ENCODE assay signal across 12 mouse cellular contexts in genomic region chr13:105443339-105443738, GRCm38 (mm10). TPM values are rescaled to one million over a fixed set of nuclear protein-coding genes. Genes with fewer than 3 reads are reported as not detected.
DNase-seq lines count a peak whose midpoint lies in the region; ATAC-seq and TF ChIP-seq lines count a peak whose summit lies in the region.
"Had no signal": no experiment of that assay in that cellular context is flagged by ENCODE, and none has a peak within 500 bp of the region (broad histone marks: within the 10 kb centered on the region; RNA-seq: fewer than 3 reads in every experiment).

TSS of gene Htr1a (plus strand) at chr13:105443639.

- H3K4me2 ChIP-seq in hindbrain, embryonic 11.5 days (replicated peaks; ENCODE audit: low read depth, low read length) = peak within 1 kb of the TSS; percentile 36
- peak within 1 kb of the TSS; percentile 41 for H3K4me2 ChIP-seq in midbrain, embryonic 11.5 days
- H3K4me2 ChIP-seq: intestine, embryonic 15.5 days; liver, embryonic 11.5 days had no signal

- H3K9ac ChIP-seq in hindbrain, embryonic 11.5 days (ENCODE audit: low read depth, low read length) = no peak within 1 kb of the TSS
- H3K9ac ChIP-seq in midbrain, embryonic 11.5 days (ENCODE audit: low read length) = no peak within 1 kb of the TSS
- H3K9ac ChIP-seq: intestine, embryonic 15.5 days had no signal

- no peak for TF ChIP-seq CTCF in cortical plate, adult 2 months (IDR thresholded peaks at IDR 0.05; ENCODE audit: extremely low read depth, insufficient read depth, low read length)

- no peaks in the 10 kb centered on the region for H3K36me3 ChIP-seq in hindbrain, embryonic 11.5 days (ENCODE audit: control insufficient read depth, insufficient read depth, low read length)
- no peaks in the 10 kb centered on the region for H3K36me3 ChIP-seq in midbrain, embryonic 11.5 days (ENCODE audit: control insufficient read depth, insufficient read depth, low read length)
- H3K36me3 ChIP-seq: intestine, embryonic 15.5 days had no signal

- no peak for TF ChIP-seq POLR2A in cortical plate, adult 2 months (IDR thresholded peaks at IDR 0.05; ENCODE audit: extremely low read depth, insufficient read depth, low read length)

- peak within 1 kb of the TSS; percentile 75 for H3K4me3 ChIP-seq in cortical plate, adult 2 months (ENCODE audit: insufficient read depth, low read length)
- peak within 1 kb of the TSS; percentile 29 for H3K4me3 ChIP-seq in hindbrain, embryonic 11.5 days (ENCODE audit: low read depth, low read length)
- H3K4me3 ChIP-seq in midbrain, embryonic 11.5 days (ENCODE audit: low read depth, low read length) = peak within 1 kb of the TSS; percentile 22
- H3K4me3 ChIP-seq: intestine, embryonic 15.5 days had no signal

- H3K27me3 ChIP-seq in hindbrain, embryonic 11.5 days (ENCODE audit: control insufficient read depth, insufficient read depth, low read length) = peaks cover 37% of the 10 kb centered on the region
- H3K27me3 ChIP-seq in midbrain, embryonic 11.5 days (ENCODE audit: control insufficient read depth, insufficient read depth, low read length) = peaks cover 38% of the 10 kb centered on the region

- no peaks in the 10 kb centered on the region for H3K9me3 ChIP-seq in hindbrain, embryonic 11.5 days (ENCODE audit: control insufficient read depth, low read length)
- no peaks in the 10 kb centered on the region for H3K9me3 ChIP-seq in midbrain, embryonic 11.5 days (ENCODE audit: control insufficient read depth, low read length)
- H3K9me3 ChIP-seq: intestine, embryonic 15.5 days had no signal

- 5% methylated on average over 8 of the region's 8 CpGs for WGBS in hindbrain, embryonic 11.5 days
- 6% methylated on average over 8 of the region's 8 CpGs for WGBS in midbrain, embryonic 11.5 days

- ATAC-seq in hindbrain, embryonic 11.5 days (ENCODE audit: low FRiP score) = no peak
- ATAC-seq in midbrain, embryonic 11.5 days (ENCODE audit: low FRiP score) = no peak
- ATAC-seq: intestine, embryonic 15.5 days; Patski had no signal

- peak; percentile 6 to 13 for DNase-seq in cerebellum, postnatal 10 days
- no peak for DNase-seq in cerebellum, postnatal 25 days
- no peak for DNase-seq in hindbrain, embryonic 11.5 days (ENCODE audit: low spot score)
- no peak for DNase-seq in midbrain, embryonic 11.5 days (ENCODE audit: low spot score, missing footprints)
- no peak for DNase-seq in thymus, postnatal 0 days (ENCODE audit: low spot score)
- DNase-seq in embryo, embryonic 10 days (ENCODE audit: low spot score) = no peak
- DNase-seq in kidney, adult 11 months = no peak
- DNase-seq: heart, adult 11 months had no signal

- no peak within 1 kb of the TSS for H3K27ac ChIP-seq in cortical plate, adult 2 months (ENCODE audit: insufficient read depth, low read length)
- no peak within 1 kb of the TSS for H3K27ac ChIP-seq in hindbrain, embryonic 11.5 days (ENCODE audit: low read depth, low read length)
- H3K27ac ChIP-seq in midbrain, embryonic 11.5 days (ENCODE audit: low read depth, low read length) = no peak within 1 kb of the TSS
- H3K27ac ChIP-seq: intestine, embryonic 15.5 days had no signal

- H3K4me1 ChIP-seq in cortical plate, adult 2 months (ENCODE audit: control insufficient read depth, insufficient read depth, low read length) = no peaks in the 10 kb centered on the region
- H3K4me1 ChIP-seq in hindbrain, embryonic 11.5 days (replicated peaks; ENCODE audit: control insufficient read depth, insufficient read depth, low read length) = 0 out of 2 replicates have a peak, but pooled peaks cover 5% of the 10 kb centered on the region
- 0 out of 2 replicates have a peak, but pooled peaks cover 6% of the 10 kb centered on the region for H3K4me1 ChIP-seq in midbrain, embryonic 11.5 days (ENCODE audit: control insufficient read depth, insufficient read depth, low read length)

RNA-seq across cellular contexts. Expression of gene Htr1a, which starts in this region (rescaled TPM):
- 8.0 and 10.3 TPM in 2 replicates for polyA plus RNA-seq in cortical plate, adult 2 months (2012; rRNA removed)
- 0.56 and 0.81 TPM in 2 replicates for polyA plus RNA-seq in hindbrain, embryonic 11.5 days (2014; fragmentation: Nextera tagmentation; extraction: Ambion mirVana)
- polyA plus RNA-seq in midbrain, embryonic 11.5 days (2014; fragmentation: Nextera tagmentation; extraction: Ambion mirVana) = 0.04 and 0.05 TPM in 2 replicates
- not detected in 2 replicates for polyA plus RNA-seq in thymus, postnatal 0 days (2015; fragmentation: Nextera tagmentation; extraction: Ambion mirVana)
- polyA plus RNA-seq: liver, embryonic 11.5 days; Patski had no signal

Comparison
In these comparisons a context has a peak if more than half of its experiments do, and no peak if none do; other contexts are left out.
1. DNase-seq: peak in cerebellum, postnatal 10 days (2 of 2); none in cerebellum, postnatal 25 days (0 of 2), hindbrain, embryonic 11.5 days (single experiment), midbrain, embryonic 11.5 days (single experiment), thymus, postnatal 0 days (single experiment), embryo, embryonic 10 days (single experiment) and kidney, adult 11 months (single experiment).
2. H3K4me3 ChIP-seq: peak in every context shown above with its lines; median percentile 75 in cortical plate, adult 2 months; 29 in hindbrain, embryonic 11.5 days; 22 in midbrain, embryonic 11.5 days.